Mouse (Mus musculus): Measurements from ENCODE around the gene Parvb.

Parvb gene

DNA sequence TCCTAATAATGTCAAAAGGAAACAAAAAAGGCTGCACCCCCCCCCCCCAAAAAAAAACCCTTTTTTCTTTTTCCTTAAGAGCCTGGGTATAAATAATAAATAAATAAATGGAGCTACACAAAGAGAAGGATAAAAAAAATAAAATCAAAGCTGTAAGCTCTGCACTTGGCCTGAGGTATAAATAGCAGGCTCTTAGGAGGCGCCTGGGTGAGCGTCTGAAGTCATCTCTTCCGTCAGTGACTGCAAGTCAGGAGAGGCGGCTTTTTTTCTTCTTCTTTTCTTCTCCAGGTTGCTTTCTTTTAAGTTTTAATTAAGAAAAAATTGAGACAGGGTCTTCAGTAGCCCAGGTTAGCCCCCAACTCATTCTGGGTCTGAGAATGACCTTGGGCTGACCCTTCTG lies 34.4 kb downstream of the Parvb start:
- peaks cover 36% of the 10 kb centered on the region for H3K4me1 ChIP-seq (replicated peaks; ENCODE audit: low read depth, low read length)
- no peak overlapping the region for H3K4me3 ChIP-seq (replicated peaks; ENCODE audit: low read length)
- TF ChIP-seq POU5F1 (IDR thresholded peaks at IDR 0.05; ENCODE audit: borderline replicate concordance, low read length), result no peak
- no peak for TF ChIP-seq CTCF (conservative IDR thresholded peaks at IDR 0.05; ENCODE audit: low read length)
- TF ChIP-seq NANOG (IDR thresholded peaks at IDR 0.05; ENCODE audit: borderline replicate concordance, low read length), result no peak
- peaks cover 70% of the 10 kb centered on the region for H3K36me3 ChIP-seq (ENCODE audit: insufficient read depth, low read length)
- H3K9me3 ChIP-seq (ENCODE audit: low read length), result no peaks in the 10 kb centered on the region
- H3K27me3 ChIP-seq (ENCODE audit: insufficient read depth, low read length), result no peaks in the 10 kb centered on the region

DNA sequence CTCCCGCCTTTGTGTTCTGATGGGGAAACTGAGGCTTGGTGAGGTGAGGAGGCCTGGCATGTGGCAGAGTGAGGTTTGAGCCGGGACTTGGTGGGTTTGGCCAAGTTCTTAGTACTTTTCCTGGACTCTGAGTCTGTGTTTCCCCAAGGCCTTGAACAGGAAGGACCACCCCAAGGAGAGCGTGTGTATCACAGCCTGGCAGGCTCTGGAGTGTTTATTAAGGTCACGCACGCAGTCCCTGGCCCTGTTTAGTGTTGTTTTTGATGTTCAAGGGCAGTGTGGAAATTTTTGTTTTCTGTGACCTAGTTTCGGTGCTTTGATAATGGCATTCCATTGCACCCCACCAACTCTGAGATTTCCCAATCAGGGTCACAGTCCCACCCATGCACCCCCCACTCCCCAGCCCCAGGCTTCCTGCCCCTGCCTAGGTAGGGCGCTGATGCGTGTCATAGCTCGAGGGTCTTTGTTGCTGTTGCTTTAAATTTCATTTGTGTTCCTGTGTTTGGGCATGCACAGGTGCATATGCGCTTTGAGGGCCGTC lies 35.9 kb downstream of the Parvb start:
- no peak overlapping the region for H3K4me3 ChIP-seq (replicated peaks; ENCODE audit: low read length)
- peaks cover 71% of the 10 kb centered on the region for H3K36me3 ChIP-seq (ENCODE audit: insufficient read depth, low read length)
- H3K9me3 ChIP-seq (ENCODE audit: low read length), result no peaks in the 10 kb centered on the region
- TF ChIP-seq CTCF (conservative IDR thresholded peaks at IDR 0.05; ENCODE audit: low read length) (no peak), POU5F1 (IDR thresholded peaks at IDR 0.05; ENCODE audit: borderline replicate concordance, low read length) (no peak)
- H3K4me1 ChIP-seq (replicated peaks; ENCODE audit: low read depth, low read length), result peaks cover 36% of the 10 kb centered on the region
- no peaks in the 10 kb centered on the region for H3K27me3 ChIP-seq (ENCODE audit: insufficient read depth, low read length)

DNA sequence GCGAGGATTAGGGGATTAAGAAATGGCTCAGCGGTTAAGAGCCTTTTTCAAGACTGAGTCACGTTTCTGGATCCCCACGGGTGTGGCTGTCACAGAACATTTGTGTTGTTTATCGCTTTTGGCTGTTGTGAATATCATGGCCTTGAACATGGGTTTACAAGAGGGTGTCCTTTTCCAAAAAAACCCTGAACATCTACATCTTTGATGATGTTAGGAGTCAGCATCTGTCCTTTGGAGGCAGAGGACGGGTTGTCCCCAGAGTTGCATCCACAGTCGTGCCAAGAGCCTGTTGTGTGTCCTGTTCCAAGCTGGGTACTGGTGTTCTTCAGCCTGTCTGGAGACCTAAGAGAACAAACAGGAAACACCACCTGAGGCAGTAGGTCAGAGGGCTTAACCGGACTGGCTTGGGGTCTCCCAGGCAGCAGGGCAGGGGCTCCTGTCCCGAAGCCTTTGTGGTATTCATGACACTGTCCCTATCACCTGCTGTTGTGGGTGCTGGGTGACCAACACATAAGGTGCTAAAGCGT lies 37.3 kb downstream of the Parvb start:
- Histone ChIP-seq H3K9me3 (ENCODE audit: low read length) (no peaks in the 10 kb centered on the region), H3K4me1 (replicated peaks; ENCODE audit: low read depth, low read length) (peaks cover 25% of the 10 kb centered on the region), H3K4me3 (replicated peaks; ENCODE audit: low read length) (no peak overlapping the region), H3K36me3 (ENCODE audit: insufficient read depth, low read length) (peaks cover 76% of the 10 kb centered on the region), H3K27me3 (ENCODE audit: insufficient read depth, low read length) (no peaks in the 10 kb centered on the region)
- TF ChIP-seq NANOG (IDR thresholded peaks at IDR 0.05; ENCODE audit: borderline replicate concordance, low read length), result no peak
- no peak for TF ChIP-seq CTCF (conservative IDR thresholded peaks at IDR 0.05; ENCODE audit: low read length)
- no peak for TF ChIP-seq POU5F1 (IDR thresholded peaks at IDR 0.05; ENCODE audit: borderline replicate concordance, low read length)

- Histone ChIP-seq H3K36me3 (ENCODE audit: insufficient read depth, low read length) (peaks cover 75% of the 10 kb centered on the region), H3K27me3 (ENCODE audit: insufficient read depth, low read length) (peaks cover 2% of the 10 kb centered on the region; the same call in 1 of the 2 replicates), H3K4me3 (replicated peaks; ENCODE audit: low read length) (no peak overlapping the region), H3K4me1 (replicated peaks; ENCODE audit: low read depth, low read length) (peaks cover 20% of the 10 kb centered on the region), H3K9me3 (ENCODE audit: low read length) (no peaks in the 10 kb centered on the region; the same call in 1 of the 2 replicates)
- no peak for TF ChIP-seq POU5F1 (IDR thresholded peaks at IDR 0.05; ENCODE audit: borderline replicate concordance, low read length)
- TF ChIP-seq CTCF (conservative IDR thresholded peaks at IDR 0.05; ENCODE audit: low read length), result no peak
- TF ChIP-seq NANOG (IDR thresholded peaks at IDR 0.05; ENCODE audit: borderline replicate concordance, low read length), result no peak
Observed at GRCm38 (mm10) chr15:84270032-84270431, 38.2 kb downstream of the Parvb start.

DNA sequence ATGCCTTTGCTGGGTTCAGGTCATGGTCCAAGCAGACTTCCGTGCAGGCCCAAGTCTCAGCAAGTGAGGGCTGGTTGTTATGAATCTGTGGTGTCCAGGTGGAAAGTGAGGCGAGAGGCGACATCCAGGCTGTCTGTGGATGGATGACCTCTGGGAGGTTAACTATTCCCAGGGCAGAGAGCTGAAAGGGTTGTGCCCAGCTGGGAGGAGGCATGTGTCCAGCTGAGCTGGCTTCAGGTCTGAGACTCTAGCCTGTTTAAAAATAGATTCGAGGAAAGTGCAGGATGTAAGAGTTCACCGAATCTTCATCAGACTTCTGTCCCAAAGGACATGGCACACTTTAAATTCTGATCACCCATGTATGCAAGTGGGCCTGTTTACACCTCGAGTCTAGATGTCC lies 38.6 kb downstream of the Parvb start:
- H3K9me3 ChIP-seq (ENCODE audit: low read length), result no peaks in the 10 kb centered on the region; the same call in 1 of the 2 replicates
- peaks cover 17% of the 10 kb centered on the region for H3K4me1 ChIP-seq (replicated peaks; ENCODE audit: low read depth, low read length)
- peaks cover 2% of the 10 kb centered on the region; the same call in 1 of the 2 replicates for H3K27me3 ChIP-seq (ENCODE audit: insufficient read depth, low read length)
- H3K4me3 ChIP-seq (replicated peaks; ENCODE audit: low read length), result no peak overlapping the region
- H3K36me3 ChIP-seq (ENCODE audit: insufficient read depth, low read length), result peaks cover 71% of the 10 kb centered on the region
- TF ChIP-seq CTCF (conservative IDR thresholded peaks at IDR 0.05; ENCODE audit: low read length), result no peak
- TF ChIP-seq NANOG (IDR thresholded peaks at IDR 0.05; ENCODE audit: borderline replicate concordance, low read length), result no peak
- TF ChIP-seq POU5F1 (IDR thresholded peaks at IDR 0.05; ENCODE audit: borderline replicate concordance, low read length), result no peak

GRCm38 (mm10) chr15:84276066-84276465 lies 44.2 kb downstream of the Parvb start:
- peaks cover 17% of the 10 kb centered on the region for H3K4me1 ChIP-seq (replicated peaks; ENCODE audit: low read depth, low read length)
- no peak overlapping the region for H3K4me3 ChIP-seq (replicated peaks; ENCODE audit: low read length)
- TF ChIP-seq CTCF (conservative IDR thresholded peaks at IDR 0.05; ENCODE audit: low read length) (no peak), NANOG (IDR thresholded peaks at IDR 0.05; ENCODE audit: borderline replicate concordance, low read length) (no peak), POU5F1 (IDR thresholded peaks at IDR 0.05; ENCODE audit: borderline replicate concordance, low read length) (no peak)
- H3K9me3 ChIP-seq (ENCODE audit: low read length), result no peaks in the 10 kb centered on the region; the same call in 1 of the 2 replicates
- H3K27me3 ChIP-seq (ENCODE audit: insufficient read depth, low read length), result peaks cover 34% of the 10 kb centered on the region
- peaks cover 91% of the 10 kb centered on the region for H3K36me3 ChIP-seq (ENCODE audit: insufficient read depth, low read length)

GRCm38 (mm10) chr15:84278091-84278490 lies 46.2 kb downstream of the Parvb start:
- Histone ChIP-seq H3K27me3 (ENCODE audit: insufficient read depth, low read length) (peaks cover 45% of the 10 kb centered on the region), H3K36me3 (ENCODE audit: insufficient read depth, low read length) (peaks cover 80% of the 10 kb centered on the region), H3K4me1 (replicated peaks; ENCODE audit: low read depth, low read length) (peaks cover 37% of the 10 kb centered on the region), H3K9me3 (ENCODE audit: low read length) (no peaks in the 10 kb centered on the region; the same call in 1 of the 2 replicates), H3K4me3 (replicated peaks; ENCODE audit: low read length) (no peak overlapping the region)
- no peak for TF ChIP-seq POU5F1 (IDR thresholded peaks at IDR 0.05; ENCODE audit: borderline replicate concordance, low read length)
- no peak for TF ChIP-seq CTCF (conservative IDR thresholded peaks at IDR 0.05; ENCODE audit: low read length)
- TF ChIP-seq NANOG (IDR thresholded peaks at IDR 0.05; ENCODE audit: borderline replicate concordance, low read length), result no peak

DNA sequence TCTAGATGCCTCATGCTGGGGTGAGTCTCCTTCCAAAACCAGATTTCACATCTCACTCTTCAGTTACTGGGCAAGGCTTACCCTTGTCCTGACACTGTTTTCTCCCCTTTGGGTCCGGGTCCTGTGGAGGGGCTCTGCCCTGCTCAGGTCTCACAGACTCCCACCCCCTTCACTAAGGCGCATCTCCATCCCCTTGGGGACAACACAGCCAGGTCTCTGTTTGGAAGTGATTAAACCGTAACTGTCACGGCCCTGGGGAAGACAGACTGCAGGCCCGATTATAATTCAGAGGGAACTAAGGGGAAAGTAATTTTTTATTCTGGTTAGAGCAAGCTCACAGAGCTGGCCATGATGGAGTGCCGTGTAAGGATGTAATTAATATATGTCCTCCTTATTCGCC lies 46.8 kb downstream of the Parvb start:
- peaks cover 81% of the 10 kb centered on the region for H3K36me3 ChIP-seq (ENCODE audit: insufficient read depth, low read length)
- no peak for TF ChIP-seq NANOG (IDR thresholded peaks at IDR 0.05; ENCODE audit: borderline replicate concordance, low read length)
- no peak for TF ChIP-seq POU5F1 (IDR thresholded peaks at IDR 0.05; ENCODE audit: borderline replicate concordance, low read length)
- TF ChIP-seq CTCF (conservative IDR thresholded peaks at IDR 0.05; ENCODE audit: low read length), result no peak
- peaks cover 43% of the 10 kb centered on the region for H3K4me1 ChIP-seq (replicated peaks; ENCODE audit: low read depth, low read length)
- no peak overlapping the region for H3K4me3 ChIP-seq (replicated peaks; ENCODE audit: low read length)
- peaks cover 48% of the 10 kb centered on the region for H3K27me3 ChIP-seq (ENCODE audit: insufficient read depth, low read length)
- no peaks in the 10 kb centered on the region; the same call in 1 of the 2 replicates for H3K9me3 ChIP-seq (ENCODE audit: low read length)

GRCm38 (mm10) chr15:84280309-84280708 lies 48.5 kb downstream of the Parvb start:
- Histone ChIP-seq H3K9me3 (ENCODE audit: low read length) (no peaks in the 10 kb centered on the region), H3K4me1 (replicated peaks; ENCODE audit: low read depth, low read length) (peaks cover 51% of the 10 kb centered on the region), H3K4me3 (replicated peaks; ENCODE audit: low read length) (no peak overlapping the region), H3K27me3 (ENCODE audit: insufficient read depth, low read length) (peaks cover 49% of the 10 kb centered on the region), H3K36me3 (ENCODE audit: insufficient read depth, low read length) (peaks cover 83% of the 10 kb centered on the region)
- TF ChIP-seq NANOG (IDR thresholded peaks at IDR 0.05; ENCODE audit: borderline replicate concordance, low read length) (no peak), CTCF (conservative IDR thresholded peaks at IDR 0.05; ENCODE audit: low read length) (no peak), POU5F1 (IDR thresholded peaks at IDR 0.05; ENCODE audit: borderline replicate concordance, low read length) (no peak)
